Mouse (Mus musculus) ES-Bruce4 (cell line): ENCODE measurements around the gene Mum1.

ENCODE experiments used
- CTCF ChIP-seq: IDR thresholded peaks from one replicate; pipeline ENCODE4 v1.8.1; 2011; ENCODE audit warnings: low read depth, low read length
- EP300 ChIP-seq: IDR thresholded peaks from 2 replicates; pipeline ENCODE4 v1.6.1; 2011; ENCODE audit warnings: low read depth, low read length; ENCODE audit not compliant: insufficient read depth
- POLR2A ChIP-seq: IDR thresholded peaks from one replicate; pipeline ENCODE4 v1.8.1; 2011; ENCODE audit warnings: low read length; ENCODE audit not compliant: insufficient read depth

- TF ChIP-seq POLR2A: no peak
- TF ChIP-seq CTCF: no peak
- TF ChIP-seq EP300: no peak
Observed at GRCm38 (mm10) chr10:80200485-80200884, 25.7 kb upstream of the Mum1 start.
